In genomic region chr13:82225430-82225829, GRCm38 (mm10) we compare ENCODE assay signal across 28 mouse cellular contexts.
"Had no signal": no experiment of that assay in that cellular context is flagged by ENCODE, and none has a peak within 500 bp of the region (broad histone marks: within the 10 kb centered on the region; RNA-seq: fewer than 3 reads in every experiment).

No protein-coding gene starts in this region.

- H3K4me1 ChIP-seq: embryonic facial prominence, embryonic 10.5 days; embryonic facial prominence, embryonic 12.5 days; embryonic facial prominence, embryonic 13.5 days; embryonic facial prominence, embryonic 15.5 days; forebrain, embryonic 10.5 days; forebrain, embryonic 12.5 days; forebrain, embryonic 13.5 days; forebrain, embryonic 15.5 days had no signal

- H3K9ac ChIP-seq: embryonic facial prominence, embryonic 12.5 days; embryonic facial prominence, embryonic 13.5 days; embryonic facial prominence, embryonic 15.5 days; forebrain, embryonic 12.5 days; forebrain, embryonic 13.5 days; forebrain, embryonic 15.5 days; forebrain, postnatal 0 days had no signal

- H3K9me3 ChIP-seq: embryonic facial prominence, embryonic 10.5 days; embryonic facial prominence, embryonic 12.5 days; embryonic facial prominence, embryonic 13.5 days; embryonic facial prominence, embryonic 15.5 days; forebrain, embryonic 10.5 days; forebrain, embryonic 12.5 days; forebrain, embryonic 13.5 days; forebrain, embryonic 15.5 days had no signal

- H3K27ac ChIP-seq: embryonic facial prominence, embryonic 10.5 days; embryonic facial prominence, embryonic 12.5 days; embryonic facial prominence, embryonic 13.5 days; embryonic facial prominence, embryonic 15.5 days; forebrain, embryonic 10.5 days; forebrain, embryonic 12.5 days; forebrain, embryonic 13.5 days; forebrain, embryonic 15.5 days; gastrocnemius, adult 2 months had no signal

- DNase-seq: cerebellum, adult 2 months; cerebellum, adult 8-10 months; cerebellum, adult 9-10 months; cerebellum, adult 9-11 months; cerebellum, postnatal 10 days; cerebellum, postnatal 14 days; cerebellum, postnatal 25 days; cerebellum, postnatal 36 days; embryo, embryonic 11 days; forebrain, postnatal 0 days; gastrocnemius, adult 2 months; gastrocnemius, postnatal 10 days; gastrocnemius, postnatal 14 days; gastrocnemius, postnatal 25 days; gastrocnemius, postnatal 36 days; heart, adult 11 months; heart, adult 18-20 months had no signal

- H3K36me3 ChIP-seq: embryonic facial prominence, embryonic 10.5 days; embryonic facial prominence, embryonic 12.5 days; embryonic facial prominence, embryonic 13.5 days; embryonic facial prominence, embryonic 15.5 days; forebrain, embryonic 10.5 days; forebrain, embryonic 12.5 days; forebrain, embryonic 15.5 days had no signal

- H3K27me3 ChIP-seq: embryonic facial prominence, embryonic 12.5 days; embryonic facial prominence, embryonic 13.5 days; embryonic facial prominence, embryonic 15.5 days; forebrain, embryonic 12.5 days; forebrain, embryonic 13.5 days; forebrain, embryonic 15.5 days had no signal

- H3K4me2 ChIP-seq: embryonic facial prominence, embryonic 12.5 days; embryonic facial prominence, embryonic 13.5 days; embryonic facial prominence, embryonic 15.5 days; forebrain, embryonic 12.5 days; forebrain, embryonic 13.5 days; forebrain, embryonic 15.5 days had no signal

- H3K4me3 ChIP-seq: embryonic facial prominence, embryonic 10.5 days; embryonic facial prominence, embryonic 12.5 days; embryonic facial prominence, embryonic 13.5 days; embryonic facial prominence, embryonic 15.5 days; erythroblast, embryonic 14.5 days; forebrain, embryonic 10.5 days; forebrain, embryonic 12.5 days; forebrain, embryonic 13.5 days; forebrain, embryonic 15.5 days; gastrocnemius, adult 2 months had no signal

- ATAC-seq: forebrain, embryonic 13.5 days; forebrain, embryonic 14.5 days; forebrain, embryonic 15.5 days; forebrain, embryonic 16.5 days; forebrain, postnatal 0 days had no signal
